23 mouse cellular contexts compared by ENCODE assay signal in the genomic region with DNA sequence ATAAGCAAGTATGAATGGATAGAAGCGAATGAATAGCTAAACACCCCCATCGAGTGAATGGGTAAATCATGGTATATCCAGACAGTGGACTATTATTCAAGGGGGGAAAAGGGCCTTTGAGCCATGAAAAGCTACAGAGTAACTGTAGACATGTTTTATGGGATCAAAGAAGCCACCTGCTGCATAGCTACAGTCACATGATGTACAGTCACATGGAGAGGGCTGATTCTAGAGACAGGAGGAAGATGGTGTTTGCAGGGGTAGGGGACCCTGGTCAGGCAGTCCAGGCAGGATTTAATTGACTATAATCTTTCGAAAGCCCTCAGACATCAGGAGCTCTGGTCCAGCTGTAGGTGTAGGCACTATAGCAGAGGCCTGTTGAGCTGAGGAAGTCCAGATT.
A peak's percentile ranks its signal among the peaks of the same experiment; 100 is the strongest.
DNase-seq lines count a peak whose midpoint lies in the region; ATAC-seq and TF ChIP-seq lines count a peak whose summit lies in the region.
"Had no signal": no experiment of that assay in that cellular context is flagged by ENCODE, and none has a peak within 500 bp of the region (broad histone marks: within the 10 kb centered on the region; RNA-seq: fewer than 3 reads in every experiment).

No protein-coding gene starts in this region.

- ATAC-seq in kidney, embryonic 15.5 days (replicated peaks; ENCODE audit: low FRiP score): no peak
- ATAC-seq: Patski had no signal

- H3K27me3 ChIP-seq in heart, embryonic 10.5 days (ENCODE audit: insufficient read depth, poor library complexity, severe bottlenecking): no peaks in the 10 kb centered on the region
- no peaks in the 10 kb centered on the region for H3K27me3 ChIP-seq in kidney, embryonic 15.5 days
- no peaks in the 10 kb centered on the region for H3K27me3 ChIP-seq in thymus, adult 2 months (ENCODE audit: control insufficient read depth, insufficient read depth, low read length)
- H3K27me3 ChIP-seq: embryonic facial prominence, embryonic 13.5 days; hindbrain, embryonic 15.5 days; lung, embryonic 15.5 days; Patski had no signal

- no peak overlapping the region for H3K4me3 ChIP-seq in heart, embryonic 10.5 days
- no peak overlapping the region for H3K4me3 ChIP-seq in kidney, embryonic 15.5 days (replicated peaks)
- H3K4me3 ChIP-seq in thymus, adult 2 months (ENCODE audit: control insufficient read depth, insufficient read depth, low read length): no peak overlapping the region
- H3K4me3 ChIP-seq: embryonic facial prominence, embryonic 13.5 days; hindbrain, embryonic 10.5 days; hindbrain, embryonic 15.5 days; lung, embryonic 15.5 days had no signal

- H3K36me3 ChIP-seq in heart, embryonic 10.5 days: 0 out of 2 replicates have a peak, but pooled peaks cover 2% of the 10 kb centered on the region
- H3K36me3 ChIP-seq in kidney, embryonic 15.5 days: no peaks in the 10 kb centered on the region
- H3K36me3 ChIP-seq in thymus, adult 2 months (ENCODE audit: control insufficient read depth, insufficient read depth, low read length): no peaks in the 10 kb centered on the region
- H3K36me3 ChIP-seq: embryonic facial prominence, embryonic 13.5 days; hindbrain, embryonic 10.5 days; hindbrain, embryonic 15.5 days; lung, embryonic 15.5 days had no signal

- intact Hi-C loops in heart, postnatal 25 days (cut with DNase I): no loop called here

- TF ChIP-seq POLR2A in thymus, adult 2 months (IDR thresholded peaks at IDR 0.05; ENCODE audit: control insufficient read depth, extremely low read depth, insufficient read depth, low read length, poor library complexity): no peak

- no peak overlapping the region for H3K4me2 ChIP-seq in kidney, embryonic 15.5 days
- H3K4me2 ChIP-seq: embryonic facial prominence, embryonic 13.5 days; hindbrain, embryonic 15.5 days; lung, embryonic 15.5 days; midbrain, embryonic 11.5 days had no signal

- DNase-seq in heart, embryonic 10.5 days (ENCODE audit: low spot score): no peak
- DNase-seq in heart, postnatal 25 days (ENCODE audit: low spot score): no peak
- DNase-seq in kidney, adult 18-20 months: no peak
- no peak for DNase-seq in thymus, adult 2 months
- no peak for DNase-seq in thymus, postnatal 36 days
- no peak for DNase-seq in layer of hippocampus, adult 9-11 months
- DNase-seq: adrenal gland, postnatal 10 days; cerebellum, adult 11 months; cerebellum, adult 9-10 months; embryo, embryonic 11 days; forebrain, postnatal 0 days; gastrocnemius, postnatal 10 days; kidney, adult 11 months; kidney, postnatal 10 days; right cerebral cortex, adult 18-20 months; spleen, adult 18-20 months had no signal

- peak overlapping the region; percentile 80; the same call in 1 of the 2 replicates for H3K27ac ChIP-seq in heart, embryonic 10.5 days
- peak overlapping the region; percentile 19 for H3K27ac ChIP-seq in kidney, embryonic 15.5 days
- H3K27ac ChIP-seq in thymus, adult 2 months (ENCODE audit: control insufficient read depth, insufficient read depth, low read length): peak overlapping the region; percentile 26; the same call in 1 of the 2 replicates
- H3K27ac ChIP-seq: embryonic facial prominence, embryonic 13.5 days; hindbrain, embryonic 15.5 days; lung, embryonic 15.5 days had no signal

- peaks cover 80% of the 10 kb centered on the region for H3K4me1 ChIP-seq in heart, embryonic 10.5 days
- peaks cover 81% of the 10 kb centered on the region for H3K4me1 ChIP-seq in kidney, embryonic 15.5 days
- H3K4me1 ChIP-seq in thymus, adult 2 months (replicated peaks; ENCODE audit: control insufficient read depth, insufficient read depth, low read length): peaks cover 23% of the 10 kb centered on the region

- no peak for TF ChIP-seq CTCF in thymus, adult 2 months (IDR thresholded peaks at IDR 0.05; ENCODE audit: borderline replicate concordance, control insufficient read depth, extremely low read depth, insufficient read depth, low read length, poor library complexity)

- no peak overlapping the region for H3K9ac ChIP-seq in kidney, embryonic 15.5 days
- H3K9ac ChIP-seq: embryonic facial prominence, embryonic 13.5 days; forebrain, postnatal 0 days; hindbrain, embryonic 15.5 days; lung, embryonic 15.5 days had no signal

- WGBS in heart, embryonic 10.5 days: 76% methylated on average over 3 of the region's 3 CpGs
- WGBS in kidney, embryonic 15.5 days: 83% methylated on average over 3 of the region's 3 CpGs
- 98% methylated on average over 3 of the region's 3 CpGs for WGBS in thymus, adult 2 months

- H3K9me3 ChIP-seq in heart, embryonic 10.5 days: no peaks in the 10 kb centered on the region
- no peaks in the 10 kb centered on the region for H3K9me3 ChIP-seq in kidney, embryonic 15.5 days (replicated peaks)
- H3K9me3 ChIP-seq: embryonic facial prominence, embryonic 13.5 days; hindbrain, embryonic 10.5 days; hindbrain, embryonic 15.5 days; lung, embryonic 15.5 days had no signal

Comparison
In these comparisons a context has a peak if more than half of its experiments do, and no peak if none do; other contexts are left out.
1. H3K27ac ChIP-seq: peak in every context shown above with its lines; median percentile 80 in heart, embryonic 10.5 days; 26 in thymus, adult 2 months; 19 in kidney, embryonic 15.5 days.